Mouse (Mus musculus) bone marrow, adult 2 months (tissue): ENCODE results near the gene Tfap2b.

Source experiments
- CTCF ChIP-seq: fragments of 200-500 bp; IDR thresholded peaks from 2 replicates; pipeline ENCODE4 v1.5.1; 2011; ENCODE audit warnings: low read length, control low read depth; ENCODE audit not compliant: control insufficient read depth, insufficient read depth
- POLR2A ChIP-seq: fragments of 200-500 bp; IDR thresholded peaks from 2 replicates; pipeline ENCODE4 v1.6.1; 2011; ENCODE audit warnings: low read depth, mild to moderate bottlenecking, control low read depth, low read length, borderline replicate concordance; ENCODE audit not compliant: control insufficient read depth

GRCm38 (mm10) chr1:19236051-19236450 lies 27.3 kb downstream of the Tfap2b start:
- TF ChIP-seq CTCF (no peak), POLR2A (no peak)
